Mouse (Mus musculus) thymus, postnatal 4 days (tissue): ENCODE measurements around the gene Tmem255b.

Experiments
- DNase-seq: peaks from one replicate; pipeline ENCODE4 v3.0.0; 2021

The Tmem255b gene

DNA sequence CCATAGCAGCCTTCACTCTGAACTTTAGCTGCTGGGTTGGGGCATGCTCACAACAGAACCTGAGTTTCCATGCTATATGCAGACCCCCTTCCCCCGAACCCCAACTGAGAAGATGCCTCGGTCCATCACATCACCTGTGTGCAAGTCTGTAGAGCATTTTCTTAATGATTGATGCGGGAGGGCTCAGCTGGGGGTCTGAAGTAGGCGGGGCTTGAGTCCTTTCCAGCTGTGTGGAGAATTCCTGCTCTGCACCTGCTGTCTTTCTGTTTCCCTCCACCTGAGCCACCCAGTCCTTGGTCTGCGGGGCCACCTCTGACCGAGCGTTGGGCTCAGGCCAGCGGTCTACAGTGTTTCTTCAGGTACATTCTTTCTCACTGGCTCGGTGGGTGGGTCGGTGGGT, at the start of gene Tmem255b:
Gene Tmem255b, plus strand, starts transcription at position 301 of the 400 bp plus-strand sequence.
- no peak for DNase-seq

DNA sequence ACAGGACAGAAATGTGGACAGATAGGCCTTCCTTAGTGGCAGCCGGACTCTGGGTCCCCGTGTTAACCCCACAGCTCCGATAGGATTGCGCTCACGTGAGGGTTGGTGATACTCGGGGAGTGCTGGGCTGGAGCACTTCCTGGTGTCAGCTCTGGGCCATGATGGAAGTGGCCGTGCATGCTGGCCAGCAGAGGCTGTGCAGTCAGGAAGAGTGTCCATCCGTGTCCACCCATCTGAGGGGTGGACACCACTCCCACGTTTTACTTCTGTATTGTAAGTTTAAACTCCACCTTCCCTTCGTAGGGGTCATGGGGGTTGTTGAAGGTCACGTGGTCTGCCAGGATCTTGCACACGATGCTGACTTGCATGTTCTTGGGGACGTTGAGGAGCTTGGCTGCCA, 48.6 kb upstream of the Tmem255b start:
- DNase-seq = no peak

DNA sequence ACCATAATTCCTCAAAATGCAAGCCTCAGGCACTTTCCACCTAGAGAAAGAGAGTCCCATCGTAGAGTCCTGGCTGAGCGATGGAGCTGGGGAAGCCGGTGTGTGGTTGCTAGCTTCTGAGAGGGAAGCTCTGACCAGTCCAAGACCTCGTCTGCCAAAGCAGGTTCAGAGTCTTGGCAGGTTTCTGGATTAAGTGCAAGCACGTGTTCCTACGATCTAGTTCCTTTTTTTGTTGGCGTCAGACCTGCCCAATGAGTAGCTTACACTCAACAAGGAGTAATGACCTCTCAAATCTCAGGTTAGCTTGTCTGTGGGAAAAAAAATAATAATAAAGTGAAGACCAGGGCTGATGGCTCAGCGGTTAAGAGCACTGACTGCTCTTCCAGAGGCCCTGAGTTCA, 47.3 kb upstream of the Tmem255b start:
- DNase-seq = no peak

DNA sequence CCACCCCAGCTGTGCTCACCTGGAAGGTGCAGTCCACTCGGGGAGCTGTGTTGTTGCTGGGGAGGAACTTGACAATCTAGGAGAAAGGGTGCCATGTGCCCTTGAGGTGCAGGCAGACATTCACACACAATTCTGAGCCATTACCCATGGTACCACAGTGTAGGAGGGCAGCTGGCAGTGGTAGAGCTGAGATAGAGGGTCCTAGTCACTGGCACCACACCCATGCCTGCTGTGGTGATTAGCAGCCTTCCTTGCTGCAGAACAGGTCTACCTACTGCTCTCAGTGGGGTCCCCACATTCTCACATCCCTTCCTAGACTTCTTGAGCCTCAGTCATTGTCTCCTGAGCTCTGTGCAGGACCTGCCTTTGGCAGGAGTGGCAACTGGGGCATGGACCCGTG, 46.2 kb upstream of the Tmem255b start:
- no peak for DNase-seq

DNA sequence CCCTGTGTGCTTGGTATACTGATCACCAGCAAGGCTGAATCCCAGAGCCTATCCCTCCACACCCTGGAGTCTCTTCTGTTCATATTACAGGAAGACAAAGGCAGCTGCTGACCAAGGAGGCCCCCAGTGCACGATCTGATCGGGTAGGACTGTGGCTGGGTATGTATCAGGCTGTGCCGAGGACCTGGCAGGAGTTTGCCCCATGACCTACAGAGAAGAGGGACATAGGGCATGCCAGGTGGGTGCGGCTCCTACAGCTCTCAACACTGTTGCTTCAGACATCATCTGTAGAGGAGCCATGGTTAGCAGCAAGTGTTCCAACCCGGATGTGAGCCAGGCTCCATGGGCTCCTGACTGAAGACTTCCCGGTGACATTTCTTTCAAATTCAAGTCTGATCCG, 41.1 kb upstream of the Tmem255b start:
- no peak for DNase-seq

DNA sequence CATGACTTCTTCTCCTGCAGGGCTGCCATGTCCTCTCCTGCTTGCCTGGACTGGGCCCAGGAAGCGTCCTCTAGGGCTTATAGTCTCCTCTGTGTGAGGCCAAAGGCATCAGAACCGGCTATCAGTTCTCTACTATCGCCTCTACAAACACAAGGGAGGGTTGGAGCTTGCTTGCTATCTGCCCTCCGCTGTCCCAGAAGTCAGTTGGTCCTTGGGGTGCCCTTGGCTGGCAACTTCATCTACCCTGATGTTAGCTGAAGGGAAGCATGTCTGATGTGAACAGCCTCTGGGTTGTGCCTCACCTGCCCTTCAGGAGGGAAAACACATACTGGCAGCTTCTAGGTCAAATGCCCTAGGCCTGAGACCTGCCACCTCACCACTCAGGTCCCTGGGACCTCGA, 38.3 kb upstream of the Tmem255b start, which contains the start of gene Atp4b:
Gene Atp4b, minus strand, starts transcription at position 101 of the 400 bp plus-strand sequence.
- no peak for DNase-seq

DNA sequence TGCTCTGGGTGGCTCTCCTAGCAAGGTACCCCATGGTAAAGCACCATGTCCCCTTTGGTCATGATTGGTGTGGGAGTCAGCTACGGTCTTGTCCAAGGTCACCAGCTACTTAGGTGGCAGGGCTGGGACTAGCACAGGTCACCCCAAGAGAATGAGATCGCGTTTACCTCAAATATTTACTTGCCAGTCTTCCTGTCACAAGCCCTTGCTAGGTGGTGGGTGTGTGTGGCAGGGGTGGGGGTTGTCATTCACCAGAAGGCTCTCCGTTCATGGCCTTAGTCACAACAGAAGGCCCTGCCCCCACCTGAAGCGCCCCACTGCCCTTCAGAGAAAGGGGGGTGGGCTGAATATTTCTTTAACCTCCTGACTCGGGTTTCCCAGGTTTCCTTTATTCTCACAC, 31.5 kb upstream of the Tmem255b start:
- no peak for DNase-seq

DNA sequence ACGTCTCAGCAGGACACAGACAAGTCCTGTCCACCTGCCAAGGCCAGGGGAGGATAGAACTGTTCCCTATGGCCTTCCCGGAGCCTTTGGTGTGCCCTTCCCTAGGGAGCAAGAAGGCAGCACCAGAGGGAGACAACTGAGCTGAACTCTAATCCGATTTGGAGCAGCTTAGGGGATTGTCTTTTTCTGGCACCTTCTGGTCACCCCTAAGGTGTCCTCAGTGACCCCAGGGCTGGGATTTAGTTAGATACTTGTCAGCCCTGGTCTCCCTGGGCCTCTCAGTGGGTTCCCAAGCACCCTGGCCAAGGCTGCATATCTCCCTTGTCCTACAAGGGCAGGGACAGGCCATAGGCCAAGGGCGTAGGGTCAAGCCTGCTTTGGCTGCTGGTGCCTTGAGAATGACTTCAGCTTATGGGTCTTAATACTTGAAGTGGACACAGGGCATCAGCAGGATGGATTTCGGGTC, 30.3 kb upstream of the Tmem255b start, which contains the start of gene Grk1:
Gene Grk1, plus strand, starts transcription at position 416 of the 466 bp plus-strand sequence.
- DNase-seq = no peak

DNA sequence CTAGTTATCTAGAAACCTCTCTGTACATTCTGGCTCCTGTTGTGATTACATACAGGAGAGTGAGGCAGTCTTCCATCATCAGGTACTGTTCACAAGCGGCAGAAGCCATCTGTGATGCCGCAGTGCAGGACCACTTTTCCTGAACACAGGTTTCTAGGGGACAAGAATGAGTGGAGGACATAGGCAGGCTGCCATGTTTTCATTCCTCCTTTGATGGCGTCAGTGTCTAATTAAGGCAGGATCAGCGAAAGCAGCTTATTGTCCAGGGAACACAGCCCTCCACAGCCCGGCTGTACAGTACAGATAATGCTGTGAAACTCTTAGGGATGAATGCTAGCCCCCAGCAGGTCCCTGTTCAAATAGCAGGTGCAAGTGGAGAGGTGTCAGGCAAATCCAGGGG, 29.0 kb upstream of the Tmem255b start:
- no peak for DNase-seq

DNA sequence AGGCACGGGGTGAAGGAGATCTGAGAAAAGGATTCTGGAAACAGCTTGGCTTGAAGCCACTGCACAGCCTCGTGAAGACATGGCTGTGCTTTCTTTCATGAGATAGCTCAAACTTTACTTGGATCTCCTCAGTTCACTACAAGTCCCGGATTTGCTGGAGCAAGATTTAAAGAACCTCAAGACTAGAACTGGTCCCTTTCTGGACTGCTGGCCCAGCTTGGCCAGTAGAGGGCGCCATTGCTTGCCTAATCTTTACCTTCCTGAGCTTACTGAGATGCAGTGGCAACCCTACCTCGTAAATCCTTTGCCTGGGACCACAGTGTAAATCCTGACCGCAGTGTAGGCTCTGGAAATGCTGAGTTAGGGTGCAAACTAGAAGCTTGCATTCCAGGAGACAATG, 23.4 kb upstream of the Tmem255b start:
- peak; percentile 89 for DNase-seq

DNA sequence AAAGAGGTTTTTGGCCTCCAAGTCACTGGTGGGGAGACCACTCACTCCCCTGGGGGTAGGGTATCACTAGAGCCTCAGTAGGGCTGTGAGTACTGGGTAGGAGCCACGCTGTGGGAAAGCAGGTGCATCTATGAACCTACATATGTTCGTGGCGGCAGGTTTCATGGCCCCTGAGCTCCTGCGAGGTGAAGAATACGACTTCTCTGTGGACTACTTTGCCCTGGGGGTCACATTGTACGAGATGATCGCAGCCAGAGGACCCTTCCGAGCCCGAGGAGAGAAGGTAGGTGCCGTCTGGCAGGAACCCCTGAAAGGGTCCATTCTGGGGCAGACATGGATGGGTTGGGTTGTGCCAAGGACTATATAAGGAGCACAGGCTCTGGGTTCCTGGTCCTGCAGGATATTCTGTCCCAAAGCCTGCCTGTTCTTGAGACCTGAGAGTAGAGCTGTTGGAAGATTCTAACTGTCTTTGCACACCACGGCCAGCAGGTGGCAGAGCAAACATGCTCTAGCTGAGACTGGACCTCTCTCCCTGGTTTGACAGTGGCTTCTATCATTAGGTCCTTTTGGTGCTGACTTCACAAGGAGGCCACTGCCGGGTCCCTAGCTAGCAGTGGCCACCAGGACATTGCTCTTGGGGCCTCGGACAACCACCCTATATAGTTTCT, 22.0 kb upstream of the Tmem255b start:
- DNase-seq = peak; percentile 85

DNA sequence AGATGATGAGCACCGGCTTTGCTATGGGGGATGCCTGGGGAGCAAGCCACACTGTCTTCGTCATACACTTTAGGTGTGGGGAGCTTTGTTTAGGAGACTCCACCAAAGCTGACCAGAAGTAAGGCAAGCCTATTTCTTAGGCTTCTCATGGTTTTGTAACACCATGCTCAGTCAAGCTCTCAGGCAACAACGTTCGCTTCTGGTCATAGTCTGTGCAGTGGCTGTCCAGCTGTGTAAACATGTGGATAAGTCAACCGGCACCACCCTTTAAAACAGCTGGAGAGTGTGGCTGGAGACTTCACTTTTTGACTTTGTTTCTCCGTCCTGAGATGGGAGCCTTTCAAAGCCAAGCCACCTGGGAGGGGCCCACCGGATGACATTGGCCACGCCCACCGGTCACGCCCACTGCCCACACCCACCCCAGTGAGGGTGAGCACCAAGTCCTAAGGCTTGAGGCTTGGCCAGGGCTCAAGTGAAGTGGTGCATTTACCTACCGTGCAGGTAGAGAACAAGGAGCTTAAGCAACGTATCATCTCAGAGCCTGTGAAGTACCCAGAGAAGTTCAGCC, 21.1 kb upstream of the Tmem255b start:
- DNase-seq = peak; percentile 76

DNA sequence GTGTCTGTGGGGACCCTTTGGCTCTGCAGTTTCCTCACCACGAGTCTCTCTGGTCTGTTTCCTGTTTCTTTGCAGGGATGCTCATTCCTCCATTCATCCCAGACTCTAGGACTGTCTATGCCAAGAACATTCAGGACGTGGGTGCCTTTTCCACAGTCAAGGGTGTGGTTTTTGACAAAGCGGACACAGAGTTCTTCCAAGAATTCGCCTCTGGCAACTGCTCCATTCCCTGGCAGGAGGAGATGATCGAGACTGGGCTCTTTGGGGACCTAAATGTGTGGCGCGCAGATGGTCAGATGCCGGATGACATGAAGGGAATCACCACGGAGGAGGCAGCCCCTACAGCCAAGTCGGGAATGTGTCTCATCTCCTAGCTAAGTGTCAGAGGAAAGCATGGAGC, 19.1 kb upstream of the Tmem255b start:
- DNase-seq = no peak

DNA sequence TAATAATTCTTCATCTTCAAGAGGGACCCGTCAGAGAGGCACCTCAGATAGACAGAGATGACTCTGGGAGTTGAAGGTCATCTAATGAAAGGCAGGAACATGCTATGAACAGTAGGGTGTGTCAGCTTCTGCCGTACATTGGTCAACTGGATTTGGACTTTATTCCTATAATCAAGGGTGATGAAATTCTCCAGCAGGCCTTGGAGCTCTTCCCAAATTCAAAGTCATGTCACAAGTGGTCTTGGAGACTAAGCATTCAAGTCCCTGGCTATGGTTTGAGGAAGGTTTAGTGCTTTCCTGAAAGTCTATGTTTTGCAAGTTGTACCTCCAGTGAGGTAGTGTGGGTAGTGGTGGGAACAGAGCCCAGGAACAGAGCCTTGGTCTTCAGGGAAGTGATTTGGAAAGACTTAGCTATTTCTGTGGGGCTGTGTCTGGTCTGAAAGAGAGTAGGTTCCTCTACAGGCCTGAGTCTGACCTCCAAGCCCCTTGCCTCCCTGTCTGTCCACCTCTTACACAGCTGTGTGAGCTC, 15.8 kb upstream of the Tmem255b start:
- no peak for DNase-seq

DNA sequence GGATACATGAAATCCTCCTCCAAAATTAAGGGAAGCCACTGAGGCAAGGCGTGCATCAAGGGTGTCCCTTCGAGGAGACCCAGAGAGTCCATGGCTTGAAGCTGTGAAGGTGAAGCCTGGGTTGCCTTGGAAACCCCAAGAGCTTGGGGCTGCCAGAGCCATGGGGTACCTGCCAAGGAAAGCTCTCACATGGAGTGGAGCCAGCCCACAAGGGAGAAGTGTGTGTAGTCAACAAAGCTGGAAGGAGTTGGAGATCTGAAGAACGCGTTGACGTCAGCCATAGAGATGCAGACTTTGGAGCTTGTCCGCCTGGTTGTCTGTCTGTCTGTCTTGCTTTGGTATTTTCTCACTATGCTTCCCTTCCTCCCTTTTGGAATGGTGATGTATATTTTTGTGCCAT, 14.0 kb upstream of the Tmem255b start:
- DNase-seq = no peak

DNA sequence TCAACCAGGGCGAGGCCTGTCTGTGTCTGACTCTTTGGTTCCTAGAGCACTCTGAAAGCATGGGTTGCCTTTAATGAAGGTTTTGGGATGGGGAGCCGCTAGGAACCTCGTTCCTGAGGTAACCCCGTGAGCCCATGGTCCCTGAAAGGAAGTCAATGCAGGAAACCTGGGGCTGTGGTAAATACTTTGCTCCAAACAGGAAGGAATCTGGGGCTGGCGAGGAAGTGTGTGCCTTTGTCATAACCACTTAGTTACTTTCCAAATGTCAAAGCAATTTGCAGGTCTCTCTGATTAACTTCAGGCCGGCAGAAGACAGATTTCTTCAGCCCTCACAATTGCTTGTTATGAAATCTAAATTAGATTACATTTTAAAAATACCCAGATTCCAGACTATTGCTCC, 7.6 kb upstream of the Tmem255b start:
- DNase-seq = no peak

DNA sequence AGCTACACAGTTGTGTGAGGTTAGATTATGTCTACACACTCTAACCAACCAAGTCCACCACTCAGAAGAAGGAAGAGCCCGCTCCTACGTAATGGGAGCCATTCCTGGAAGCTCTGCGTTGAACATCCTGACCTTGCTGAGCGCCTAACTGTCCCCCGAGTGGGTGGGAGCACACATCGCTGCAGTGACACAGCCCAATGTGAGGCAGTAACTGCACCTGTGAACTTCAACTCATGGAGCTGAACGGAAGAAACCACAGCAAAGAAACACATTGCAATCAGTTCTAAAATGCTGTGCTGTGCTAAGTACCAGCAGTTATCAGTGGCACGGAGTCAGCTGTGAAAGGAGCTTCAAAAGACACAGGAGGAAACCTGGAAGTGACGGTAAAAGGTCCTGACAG, 6.8 kb upstream of the Tmem255b start:
- DNase-seq = peak; percentile 76

DNA sequence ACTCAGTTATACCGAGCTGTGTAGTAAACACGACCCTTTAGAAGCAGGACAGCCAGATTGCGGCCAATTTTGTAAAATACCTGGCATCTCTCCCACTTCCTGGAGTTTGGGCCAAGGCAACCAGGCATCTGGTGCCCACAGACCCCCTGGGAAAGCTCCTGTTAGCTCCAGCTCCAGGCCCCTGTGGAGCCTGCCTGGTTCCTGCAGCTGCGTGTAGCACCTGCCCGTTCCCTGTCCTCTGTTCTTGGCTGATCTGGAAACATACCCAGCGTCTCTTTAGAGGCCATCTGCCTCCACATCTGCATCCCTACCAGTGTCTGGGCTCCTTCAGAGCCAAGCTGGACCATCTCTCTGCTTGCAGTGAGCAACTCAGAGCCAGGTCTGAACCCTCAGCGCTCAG, 4.6 kb upstream of the Tmem255b start:
- no peak for DNase-seq

DNA sequence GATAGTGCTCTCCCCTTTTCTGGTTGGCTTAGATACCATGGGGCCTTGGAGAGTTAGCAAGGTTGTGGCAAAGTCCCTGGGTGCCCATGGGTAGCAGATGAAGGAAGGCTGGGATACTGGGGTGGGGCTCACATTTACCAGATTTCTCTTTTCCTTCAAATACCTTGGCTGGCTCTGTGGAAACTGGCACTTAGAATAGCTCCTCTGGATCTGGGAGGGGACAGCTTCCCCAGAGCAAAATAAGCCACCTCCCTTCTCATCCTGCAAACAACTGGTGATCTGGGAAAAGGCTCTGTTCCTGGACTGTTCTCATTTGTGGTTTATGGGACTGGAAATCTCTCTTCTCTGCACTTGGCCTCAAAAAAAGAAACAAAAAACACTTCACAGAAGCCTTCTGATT, 4.1 kb upstream of the Tmem255b start:
- no peak for DNase-seq

DNA sequence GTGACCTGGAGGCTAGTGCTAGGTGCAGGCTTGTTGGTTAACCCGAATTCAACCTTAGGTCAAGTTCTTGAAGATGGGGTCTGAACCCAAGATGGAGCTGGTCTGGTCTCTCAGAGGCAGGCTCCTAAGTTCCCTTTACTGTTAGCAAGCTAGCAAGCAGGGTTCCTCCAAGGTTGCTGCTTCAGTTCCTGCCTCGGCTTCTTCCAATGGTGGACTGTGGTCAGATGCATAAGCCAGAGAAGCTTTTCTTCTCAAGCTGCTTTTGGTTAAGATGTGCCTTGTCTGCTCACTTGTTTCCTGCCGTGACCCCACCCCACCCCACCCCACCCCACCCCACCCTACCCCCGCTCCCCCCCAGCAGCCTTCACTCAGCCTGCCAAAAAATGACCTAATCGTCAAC, 1.9 kb upstream of the Tmem255b start:
- no peak for DNase-seq

DNA sequence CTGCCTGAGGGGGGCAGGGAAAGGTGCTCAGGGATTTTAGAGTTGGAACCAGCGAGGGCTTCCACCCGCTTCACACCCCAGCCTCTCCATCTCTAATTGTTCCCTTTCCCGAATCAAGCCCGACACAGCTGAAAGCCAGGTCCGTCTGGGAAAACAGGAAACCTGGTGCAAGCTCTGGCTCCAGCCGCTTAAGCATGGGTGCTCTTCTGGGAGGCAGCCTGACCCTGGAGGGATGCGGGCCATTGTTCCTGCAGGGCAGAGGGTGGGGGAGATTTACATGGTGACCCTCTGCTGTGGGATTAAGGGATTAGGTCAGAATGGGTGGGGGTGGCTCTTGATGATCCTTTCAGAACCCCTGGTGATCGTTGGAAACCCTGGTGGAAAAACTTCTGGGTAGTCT, 1.1 kb downstream of the Tmem255b start:
- no peak for DNase-seq

DNA sequence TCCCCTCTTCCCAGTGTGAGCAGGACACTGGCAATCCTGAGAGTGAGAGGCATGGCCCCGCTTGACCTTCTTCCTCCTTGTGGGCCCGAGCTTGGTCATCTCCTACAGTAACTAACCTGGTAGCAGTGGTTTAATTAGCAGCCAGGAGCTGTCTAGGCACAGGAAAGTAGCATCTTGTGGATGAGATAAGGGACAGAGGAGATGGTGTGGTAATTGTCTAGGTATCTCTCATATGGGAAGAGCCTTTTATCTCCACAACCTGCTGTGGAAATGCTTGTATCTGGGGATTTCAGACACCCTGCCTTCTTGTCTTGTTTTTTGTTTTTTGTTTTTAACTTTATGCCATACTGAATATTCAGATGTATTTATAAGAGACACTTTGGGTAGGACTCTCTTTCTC, 2.5 kb downstream of the Tmem255b start:
- DNase-seq = no peak

DNA sequence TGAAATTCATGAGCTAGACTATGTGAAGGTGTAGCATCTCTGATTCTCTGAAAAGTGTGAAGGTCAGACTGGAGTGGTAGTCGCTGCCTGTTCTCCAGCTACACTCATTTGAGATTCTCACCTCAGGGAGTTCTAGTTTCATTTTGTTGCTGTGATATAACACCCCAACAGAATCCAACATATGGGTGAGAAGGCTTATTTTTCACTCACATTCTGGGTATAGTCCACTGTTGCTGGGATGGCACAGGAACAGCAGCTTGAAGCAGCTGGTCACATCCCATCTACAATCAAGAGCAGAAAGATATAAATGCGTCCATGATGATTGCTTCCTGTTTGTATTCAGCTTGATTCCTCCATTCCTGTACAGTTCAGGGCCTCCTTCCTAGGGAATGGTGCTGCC, 7.2 kb downstream of the Tmem255b start:
- DNase-seq = no peak

DNA sequence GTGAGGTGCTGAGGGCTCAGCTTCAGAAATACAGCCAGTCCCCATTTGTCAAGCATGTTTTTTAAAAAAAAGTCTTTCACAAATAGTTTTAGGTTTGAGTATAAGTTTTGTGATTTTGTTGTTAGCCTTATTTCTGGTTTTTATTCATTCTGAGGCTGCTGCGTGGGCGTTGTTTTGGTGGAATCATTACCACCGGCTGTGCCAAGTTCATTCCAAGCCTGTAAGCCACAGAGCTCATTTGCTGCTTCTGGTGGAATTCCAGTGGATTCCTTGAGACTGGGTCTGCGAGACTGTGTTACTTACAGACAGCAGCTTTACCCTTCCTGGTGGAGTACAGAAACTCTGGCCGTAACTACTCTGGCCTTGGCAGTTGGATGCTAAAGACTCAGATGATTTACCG, 11.5 kb downstream of the Tmem255b start:
- no peak for DNase-seq

DNA sequence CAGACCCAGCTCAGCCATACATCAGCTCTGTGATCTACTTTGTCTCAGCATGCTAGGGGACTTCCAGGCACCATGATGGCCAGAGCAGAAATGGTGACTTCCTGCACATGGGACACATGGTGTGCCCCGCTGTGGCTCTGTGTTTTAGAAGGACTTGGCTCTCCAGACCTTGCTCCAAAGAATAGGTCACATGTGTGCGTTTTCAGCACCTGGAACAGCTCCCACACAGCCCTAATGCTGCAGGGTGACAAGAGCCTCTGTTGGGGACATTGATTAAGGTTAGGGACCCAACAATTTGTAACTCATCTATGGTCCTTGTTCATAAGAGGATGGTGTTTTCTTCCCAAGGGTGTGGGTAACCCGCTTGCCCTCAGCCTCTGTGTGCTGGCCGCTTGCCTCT, 13.2 kb downstream of the Tmem255b start:
- DNase-seq = peak; percentile 56
